In the genomic region with DNA sequence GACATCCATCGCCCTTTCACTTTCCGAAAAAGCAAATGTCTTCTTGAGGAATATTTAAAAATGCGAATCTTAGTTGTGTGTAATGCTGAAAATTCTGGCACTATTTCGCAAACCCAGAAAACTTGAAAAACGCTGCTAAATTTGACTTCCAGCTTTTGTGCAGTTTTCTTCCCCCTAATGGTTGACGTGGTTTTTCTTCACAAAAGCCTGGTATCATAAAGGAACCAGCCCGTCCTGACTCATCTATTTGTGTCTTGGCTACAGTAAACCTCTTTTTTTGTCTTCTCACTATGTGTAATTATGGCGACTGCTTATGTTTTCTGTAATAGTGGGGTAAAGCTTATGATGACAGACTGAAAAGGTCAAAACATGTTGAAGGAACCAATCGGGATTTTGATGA, we compare ENCODE assay signal across 8 mouse cellular contexts. TPM values are rescaled to one million over a fixed set of nuclear protein-coding genes. Genes with fewer than 3 reads are reported as not detected.
DNase-seq lines count a peak whose midpoint lies in the region; ATAC-seq lines count a peak whose summit lies in the region.

No protein-coding gene starts in this region.

- 20% methylated on average over 9 of the region's 9 CpGs for WGBS in kidney, embryonic 16.5 days
- 13% methylated on average over 9 of the region's 9 CpGs for WGBS in intestine, embryonic 15.5 days
- WGBS in neural tube, embryonic 11.5 days: 29% methylated on average over 9 of the region's 9 CpGs

- H3K4me2 ChIP-seq in kidney, embryonic 16.5 days (replicated peaks; ENCODE audit: low read depth, low read length): peak overlapping the region; percentile 99
- H3K4me2 ChIP-seq in intestine, embryonic 15.5 days (replicated peaks): peak overlapping the region; percentile 71
- peak overlapping the region; percentile 97 for H3K4me2 ChIP-seq in neural tube, embryonic 11.5 days (ENCODE audit: low read depth)

- no peaks in the 10 kb centered on the region for H3K36me3 ChIP-seq in kidney, embryonic 16.5 days (ENCODE audit: insufficient read depth, low read length)
- H3K36me3 ChIP-seq in intestine, embryonic 15.5 days: no peaks in the 10 kb centered on the region
- H3K36me3 ChIP-seq in neural tube, embryonic 11.5 days (ENCODE audit: control insufficient read depth, insufficient read depth, low read length): no peaks in the 10 kb centered on the region

- H3K9ac ChIP-seq in kidney, embryonic 16.5 days (replicated peaks; ENCODE audit: low read length): peak overlapping the region; percentile 100
- H3K9ac ChIP-seq in intestine, embryonic 15.5 days: peak overlapping the region; percentile 11; the same call in 1 of the 2 replicates
- H3K9ac ChIP-seq in neural tube, embryonic 11.5 days (ENCODE audit: low read length): peak overlapping the region; percentile 98

- H3K27me3 ChIP-seq in kidney, embryonic 16.5 days (ENCODE audit: insufficient read depth, low read length): no peaks in the 10 kb centered on the region
- H3K27me3 ChIP-seq in intestine, embryonic 15.5 days (replicated peaks): no peaks in the 10 kb centered on the region
- no peaks in the 10 kb centered on the region for H3K27me3 ChIP-seq in neural tube, embryonic 11.5 days (ENCODE audit: control insufficient read depth, insufficient read depth, low read length)

- ATAC-seq in kidney, embryonic 16.5 days (ENCODE audit: low FRiP score, low TSS enrichment): no peak
- ATAC-seq in common myeloid progenitor, adult 5-6 weeks (replicated peaks; ENCODE audit: low read depth, poor library complexity, severe bottlenecking): 0 out of 2 replicates have a peak, but pooled peaks have one; percentile 9
- ATAC-seq in intestine, embryonic 15.5 days: no peak
- no peak for ATAC-seq in neural tube, embryonic 11.5 days (ENCODE audit: insufficient read depth, low FRiP score, low TSS enrichment)

- peak overlapping the region; percentile 100 for H3K27ac ChIP-seq in kidney, embryonic 16.5 days (ENCODE audit: low read length)
- H3K27ac ChIP-seq in intestine, embryonic 15.5 days: peak overlapping the region; percentile 100
- peak overlapping the region; percentile 99 for H3K27ac ChIP-seq in neural tube, embryonic 11.5 days (ENCODE audit: low read depth, low read length)

- no peaks in the 10 kb centered on the region for H3K9me3 ChIP-seq in kidney, embryonic 16.5 days (ENCODE audit: low read length)
- H3K9me3 ChIP-seq in intestine, embryonic 15.5 days: no peaks in the 10 kb centered on the region
- H3K9me3 ChIP-seq in neural tube, embryonic 11.5 days (ENCODE audit: control insufficient read depth, low read length): no peaks in the 10 kb centered on the region

- no peak for DNase-seq in kidney, postnatal 10 days
- no peak for DNase-seq in neural tube, embryonic 11.5 days (ENCODE audit: low spot score)
- no peak for DNase-seq in frontal cortex, postnatal 25 days (ENCODE audit: low spot score in 2 of 2)
- no peak for DNase-seq in right cerebral cortex, postnatal 4 days
- DNase-seq in ovary, postnatal 10 days (ENCODE audit: low spot score): no peak

- no peaks in the 10 kb centered on the region; the same call in 1 of the 2 replicates for H3K4me1 ChIP-seq in kidney, embryonic 16.5 days (ENCODE audit: insufficient read depth, low read length)
- H3K4me1 ChIP-seq in intestine, embryonic 15.5 days (replicated peaks): 0 out of 2 replicates have a peak, but pooled peaks cover under 1% of the 10 kb centered on the region
- H3K4me1 ChIP-seq in neural tube, embryonic 11.5 days (ENCODE audit: control insufficient read depth, insufficient read depth, low read length): peaks cover 10% of the 10 kb centered on the region

- peak overlapping the region; percentile 85 for H3K4me3 ChIP-seq in kidney, embryonic 16.5 days (ENCODE audit: low read length)
- H3K4me3 ChIP-seq in intestine, embryonic 15.5 days (replicated peaks): peak overlapping the region; percentile 66
- H3K4me3 ChIP-seq in neural tube, embryonic 11.5 days (ENCODE audit: low read depth, low read length): peak overlapping the region; percentile 70

RNA-seq across cellular contexts. Expression of gene Spen, which starts 8.9 kb away (rescaled TPM):
- 9.3 and 10.5 TPM in 2 replicates for polyA plus RNA-seq in kidney, embryonic 16.5 days (2015; fragmentation: Nextera tagmentation; extraction: Ambion mirVana)
- total RNA-seq in common myeloid progenitor, adult 5-6 weeks (2017): 32.7 and 43.0 TPM in 2 replicates
- polyA plus RNA-seq in intestine, embryonic 15.5 days (2015; fragmentation: Nextera tagmentation; extraction: Ambion mirVana): 7.4 and 10.5 TPM in 2 replicates
- polyA plus RNA-seq in neural tube, embryonic 11.5 days (2014; fragmentation: Nextera tagmentation; extraction: Ambion mirVana): 13.9 and 16.2 TPM in 2 replicates

RNA-seq across cellular contexts. Expression of gene Fblim1, which starts 58.6 kb away (rescaled TPM):
- 76.4 and 85.2 TPM in 2 replicates for polyA plus RNA-seq in kidney, embryonic 16.5 days (2015; fragmentation: Nextera tagmentation; extraction: Ambion mirVana)
- not detected in 2 replicates for total RNA-seq in common myeloid progenitor, adult 5-6 weeks (2017)
- 63.9 and 68.9 TPM in 2 replicates for polyA plus RNA-seq in intestine, embryonic 15.5 days (2015; fragmentation: Nextera tagmentation; extraction: Ambion mirVana)
- polyA plus RNA-seq in neural tube, embryonic 11.5 days (2014; fragmentation: Nextera tagmentation; extraction: Ambion mirVana): 31.5 and 34.9 TPM in 2 replicates

Comparison
In these comparisons a context has a peak if more than half of its experiments do, and no peak if none do; other contexts are left out.
1. H3K9ac ChIP-seq: peak in every context shown above with its lines; median percentile 100 in kidney, embryonic 16.5 days; 98 in neural tube, embryonic 11.5 days; 11 in intestine, embryonic 15.5 days.